Mouse (Mus musculus) yolk sac, embryonic 10.5 days (tissue): ENCODE results near the gene Cd44.

Source experiments
- DNase-seq: peaks from one replicate; pipeline ENCODE4 v3.0.0-alpha.2; 2017; ENCODE audit warnings: low spot score

The Cd44 gene

DNA sequence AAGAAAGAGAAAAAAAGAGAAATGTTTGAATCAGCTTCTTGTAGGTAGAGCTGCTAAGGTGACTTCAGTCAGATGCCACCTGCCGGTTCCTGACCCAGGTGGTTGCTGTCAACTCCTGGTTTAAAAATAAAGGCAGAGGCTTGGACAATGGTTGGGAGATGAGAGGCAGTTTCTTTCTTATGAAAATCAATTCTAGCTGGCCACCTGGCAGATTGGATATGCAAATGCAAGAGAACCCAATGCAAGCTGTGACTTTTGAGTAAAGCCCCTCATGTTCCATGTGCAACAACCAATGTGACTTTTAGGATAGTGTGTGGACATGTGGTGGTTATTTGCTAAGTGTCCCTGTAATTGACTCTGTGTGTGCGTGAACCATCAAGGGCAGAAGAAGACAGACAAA, 33.0 kb downstream of the Cd44 start:
- no peak for DNase-seq

DNA sequence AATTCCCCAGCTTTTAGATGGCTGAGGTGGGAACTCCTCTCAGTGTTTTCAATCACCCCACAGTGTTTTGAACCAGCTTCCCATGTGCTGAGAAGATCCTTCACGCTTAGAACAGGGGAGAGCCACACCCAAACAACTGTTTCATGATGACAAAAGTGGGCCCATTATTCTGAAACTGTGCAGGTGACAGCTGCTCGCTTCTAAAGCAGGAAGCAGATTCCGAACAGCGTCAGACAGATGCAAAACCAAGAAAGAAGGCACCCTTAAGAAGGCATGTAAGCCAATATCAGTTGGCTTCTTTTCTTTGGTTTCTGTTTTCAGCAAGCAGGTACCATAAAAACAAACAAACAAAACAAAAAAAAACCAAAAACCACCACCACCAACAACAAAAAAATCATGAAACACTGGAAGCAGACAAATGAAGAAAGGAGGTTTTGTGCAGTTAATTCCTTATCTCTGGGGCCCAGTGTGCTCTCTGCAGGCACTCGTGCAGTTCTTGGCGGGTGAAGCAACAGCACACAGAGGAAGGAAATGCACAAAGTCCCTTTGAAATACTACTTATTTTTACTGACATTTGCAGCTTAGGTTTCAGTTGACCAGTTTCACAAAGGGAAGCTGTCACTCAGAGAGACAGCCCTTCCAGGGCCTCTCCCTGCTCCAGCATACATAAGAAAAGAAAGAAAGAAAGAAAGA, 33.9 kb downstream of the Cd44 start:
- no peak for DNase-seq

DNA sequence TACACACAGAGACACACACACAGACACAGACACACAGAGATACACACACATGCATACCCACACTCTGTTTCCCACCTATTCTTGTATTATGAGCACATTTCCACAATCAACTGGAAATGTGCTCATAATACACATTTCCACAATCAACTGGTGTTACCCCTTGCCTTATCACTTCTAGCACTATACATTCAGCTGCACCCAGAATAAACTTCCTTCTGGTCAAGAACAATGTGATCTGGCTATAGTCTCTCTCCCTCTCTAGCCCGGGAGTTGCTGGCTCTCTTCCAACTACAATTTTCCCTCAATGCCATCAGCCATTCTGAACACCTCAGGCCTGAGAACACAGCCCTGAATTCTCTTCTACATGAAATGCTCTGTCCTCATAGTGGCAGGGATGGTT, 34.9 kb downstream of the Cd44 start:
- DNase-seq, result no peak

DNA sequence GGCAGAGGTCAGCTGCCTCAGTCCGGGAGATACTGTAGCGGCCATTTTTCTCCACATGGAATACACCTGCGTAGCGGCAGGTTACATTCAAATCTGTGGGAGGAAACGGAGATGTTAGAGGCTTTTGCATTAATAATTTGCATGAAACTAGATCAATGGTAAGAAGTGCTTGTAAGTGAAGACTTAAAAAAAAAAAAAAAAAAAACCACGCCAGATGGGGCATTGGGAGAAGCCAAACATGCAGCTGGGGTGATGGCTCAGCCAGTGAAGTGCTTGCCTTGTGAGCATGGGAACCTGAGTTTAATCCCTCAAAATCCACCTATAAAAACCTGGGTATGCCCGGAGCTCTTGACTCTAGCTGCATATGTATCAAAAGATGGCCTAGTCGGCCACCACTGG, 36.1 kb downstream of the Cd44 start:
- no peak for DNase-seq

DNA sequence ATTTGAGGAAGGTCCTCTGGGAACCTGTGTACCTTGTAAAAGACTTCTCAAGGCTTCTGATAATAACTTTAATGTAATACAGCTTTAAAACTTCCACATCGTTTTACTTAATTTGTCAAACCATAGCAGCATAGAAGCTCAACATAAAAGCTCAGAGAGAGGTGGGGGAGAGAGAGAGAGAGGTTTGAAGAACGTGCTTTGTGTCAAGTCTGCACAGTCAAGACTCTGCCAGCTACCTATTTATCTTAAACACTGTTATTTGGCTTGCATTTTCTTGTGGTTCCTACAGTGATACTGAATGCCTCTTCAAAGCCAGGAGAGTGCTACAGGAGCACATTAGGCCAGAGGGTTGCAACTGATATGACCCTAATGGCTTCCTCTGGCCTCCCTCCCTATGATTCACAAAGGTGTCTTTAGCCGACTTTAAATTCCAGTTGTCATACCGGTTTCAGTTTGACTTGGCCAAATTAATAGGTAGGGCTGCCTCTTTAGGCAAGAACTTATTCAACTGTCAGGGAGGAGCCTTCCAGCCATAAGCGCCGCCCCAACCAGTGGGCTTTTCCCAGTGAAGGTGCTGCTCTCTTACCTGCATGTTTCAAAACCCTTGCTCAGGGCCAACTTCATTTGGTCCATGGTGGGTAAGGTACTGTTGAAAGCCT, 36.6 kb downstream of the Cd44 start:
- no peak for DNase-seq

DNA sequence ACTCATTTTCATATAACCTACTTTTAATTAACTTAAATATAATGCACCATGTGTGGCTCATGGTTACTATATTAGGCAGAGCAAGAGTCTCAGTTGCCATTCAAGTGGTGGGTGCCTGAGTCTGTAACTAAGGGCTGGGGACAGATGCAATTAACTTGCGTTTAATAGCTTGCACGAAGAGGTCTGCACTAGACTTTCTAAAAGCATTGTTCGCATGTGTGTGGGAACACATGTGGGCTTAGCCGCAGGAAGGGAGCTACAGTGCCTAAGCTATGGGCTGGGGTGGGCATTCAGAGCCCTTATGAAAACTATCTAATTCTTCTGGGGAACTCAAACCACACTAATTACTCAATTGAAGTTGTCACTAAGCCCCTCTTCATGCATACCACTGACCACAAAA, 37.4 kb downstream of the Cd44 start:
- DNase-seq, result no peak

DNA sequence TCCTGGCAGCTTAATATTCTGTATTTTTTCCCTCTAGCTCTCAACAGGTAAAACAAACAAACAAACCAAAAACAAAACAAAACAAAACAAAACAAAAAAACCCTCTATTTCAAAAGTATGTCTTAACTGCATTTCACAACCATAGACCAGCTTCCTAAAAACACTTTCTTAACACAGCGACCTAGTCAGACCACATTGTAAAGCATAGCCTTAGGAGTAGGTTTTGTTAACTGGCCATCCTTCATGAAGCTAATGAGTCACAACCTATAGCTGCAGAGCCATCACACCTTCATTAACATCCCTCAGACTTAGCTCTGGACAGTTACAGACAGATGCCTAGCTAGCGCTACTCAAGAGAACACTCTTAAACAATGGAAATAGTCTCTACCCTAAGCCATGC, 37.9 kb downstream of the Cd44 start:
- no peak for DNase-seq

DNA sequence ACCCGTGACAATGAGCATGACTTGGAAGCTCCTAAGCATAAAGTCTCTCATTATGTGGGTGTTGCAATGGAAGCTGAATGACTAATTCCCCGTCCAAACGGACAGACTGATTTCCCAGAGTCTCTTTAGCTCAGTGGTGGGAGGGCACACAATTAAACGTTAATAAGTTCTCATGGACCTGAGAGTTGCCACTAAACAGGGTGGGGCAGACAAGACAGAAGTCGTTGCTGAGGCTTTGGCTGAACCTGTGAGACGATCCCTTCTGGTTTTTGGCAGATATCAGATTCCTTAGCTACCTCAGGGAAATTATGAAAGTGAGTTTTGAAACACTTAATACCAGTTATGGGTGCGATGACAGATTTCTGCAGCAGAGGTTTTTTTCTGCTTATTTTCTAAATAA, 38.8 kb downstream of the Cd44 start:
- no peak for DNase-seq

DNA sequence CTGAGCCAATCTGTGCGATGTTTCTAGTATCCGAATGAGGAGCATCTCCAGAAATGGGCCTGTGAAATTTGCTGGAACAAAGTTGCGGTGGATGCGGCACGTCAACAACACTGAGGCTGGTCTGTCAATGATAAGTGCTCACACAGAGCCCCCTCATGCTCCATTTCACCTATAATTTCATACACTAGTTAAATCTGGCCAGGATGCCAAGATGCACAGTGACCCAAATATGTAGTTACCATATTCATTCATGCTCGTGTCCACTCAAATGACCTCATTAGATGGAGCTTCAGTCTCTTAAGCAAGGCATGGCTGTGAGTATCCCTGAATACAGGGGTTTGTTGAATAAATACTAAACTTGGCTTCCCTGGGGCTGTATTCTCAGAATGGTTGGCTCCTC, 43.2 kb downstream of the Cd44 start:
- DNase-seq, result no peak

DNA sequence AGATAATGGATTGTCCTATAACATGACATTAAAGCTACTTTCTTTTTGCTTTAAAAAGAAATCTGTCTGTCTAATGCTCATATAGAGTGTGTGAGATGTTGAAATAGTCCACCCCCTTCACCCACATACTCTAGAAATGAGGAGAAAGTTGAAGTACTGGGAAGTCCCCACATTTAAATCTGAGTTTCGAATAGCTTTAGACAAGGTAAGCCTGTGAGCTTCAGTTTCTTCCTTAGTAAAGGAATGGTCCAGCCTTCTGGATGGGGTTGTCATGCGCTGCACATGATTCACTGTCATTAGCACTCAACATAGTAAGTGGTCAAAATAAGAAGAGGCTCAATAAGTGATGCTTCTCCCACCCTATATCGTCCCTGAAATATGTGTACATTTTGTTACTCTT, 48.2 kb downstream of the Cd44 start:
- no peak for DNase-seq

DNA sequence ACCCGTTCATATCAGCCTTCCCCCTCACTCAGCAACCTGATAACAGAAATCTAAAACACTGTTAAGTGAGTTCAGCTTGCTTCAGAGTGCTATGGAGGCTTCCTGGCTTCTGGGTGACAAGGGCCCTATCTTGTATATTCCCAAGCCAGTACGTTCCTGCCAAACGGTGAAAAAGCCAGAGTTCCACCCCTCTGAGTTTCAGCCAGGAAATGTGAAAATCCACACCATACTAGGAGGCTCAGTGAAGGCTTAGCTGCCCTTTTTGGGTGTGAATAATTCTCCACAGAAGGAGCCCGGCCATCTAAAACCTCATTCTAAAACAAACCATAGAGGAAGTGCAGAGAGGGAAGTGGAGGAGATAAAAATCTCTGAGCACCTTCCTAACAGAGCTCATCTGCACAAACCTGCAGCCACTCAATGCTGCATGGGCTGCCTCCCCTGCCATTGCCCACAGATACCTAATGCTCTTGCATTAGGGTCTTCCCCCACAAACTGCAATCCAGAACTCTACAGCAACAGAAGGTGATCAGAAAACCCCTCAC, 49.5 kb downstream of the Cd44 start:
- no peak for DNase-seq

DNA sequence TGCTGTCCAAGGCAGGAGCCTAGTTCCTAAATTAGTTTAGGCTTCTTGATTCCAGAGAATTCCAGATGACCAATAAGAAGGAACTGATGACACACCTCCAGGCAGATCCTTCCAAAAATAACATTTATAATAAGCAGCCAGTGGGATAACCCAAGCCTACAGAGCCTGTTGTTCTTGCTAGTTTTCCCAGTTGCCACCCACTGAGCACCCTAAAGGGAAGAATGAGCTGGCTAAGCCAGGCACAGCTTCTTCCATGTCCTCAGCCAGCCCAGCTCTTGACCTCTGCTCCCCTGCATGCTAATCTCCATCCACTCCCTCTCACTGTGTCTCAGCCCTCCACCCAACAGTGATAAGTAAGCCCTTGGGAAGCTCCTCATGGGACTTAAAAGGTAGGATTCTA, 51.4 kb downstream of the Cd44 start:
- no peak for DNase-seq

DNA sequence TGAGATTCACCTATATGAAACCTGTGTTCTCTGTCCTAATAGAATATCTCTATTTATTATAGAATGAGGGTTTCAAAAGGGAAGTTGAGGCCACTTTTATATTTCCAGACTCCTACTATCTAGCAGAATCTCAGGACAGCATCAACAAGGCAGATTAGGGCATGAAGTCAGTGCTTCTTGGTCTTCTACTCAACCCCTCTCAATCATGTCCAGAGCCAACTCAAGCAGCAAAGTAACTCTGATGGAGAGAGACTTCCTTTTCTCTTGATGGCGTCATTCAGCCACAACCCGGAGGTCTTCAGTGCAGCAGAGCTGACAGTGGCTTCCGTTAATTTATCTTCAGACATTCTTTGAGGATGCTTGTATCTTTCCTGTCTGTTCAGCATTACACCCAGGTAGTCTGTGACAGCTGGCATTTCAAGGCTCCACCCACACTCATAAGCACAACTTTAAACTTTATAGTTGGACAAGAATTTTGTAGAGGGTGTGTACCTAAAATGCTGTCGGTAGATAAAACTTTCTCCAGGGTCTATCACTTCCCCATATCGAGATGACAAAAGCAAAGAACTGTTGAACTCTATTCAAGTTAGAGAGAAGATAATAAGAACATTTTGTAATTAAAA, 52.5 kb downstream of the Cd44 start:
- no peak for DNase-seq

DNA sequence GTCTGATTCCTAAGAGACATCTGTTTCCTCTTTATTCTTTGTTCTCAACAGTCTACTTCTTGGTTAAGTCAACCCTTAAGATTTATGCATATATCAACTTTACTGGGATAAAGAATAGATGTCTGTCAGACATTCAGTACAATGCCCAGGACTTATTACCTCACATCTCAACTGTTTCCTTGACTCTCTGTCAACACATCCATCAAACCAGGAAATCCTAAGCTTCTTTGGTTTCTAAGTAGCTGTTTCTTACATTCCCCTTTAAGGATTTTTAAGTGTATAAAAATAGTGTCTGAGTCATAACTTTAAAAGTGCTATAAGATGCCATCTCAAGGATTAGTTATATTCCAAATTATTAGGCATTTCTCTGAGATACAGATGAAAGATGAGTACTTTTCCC, 60.2 kb downstream of the Cd44 start:
- no peak for DNase-seq

DNA sequence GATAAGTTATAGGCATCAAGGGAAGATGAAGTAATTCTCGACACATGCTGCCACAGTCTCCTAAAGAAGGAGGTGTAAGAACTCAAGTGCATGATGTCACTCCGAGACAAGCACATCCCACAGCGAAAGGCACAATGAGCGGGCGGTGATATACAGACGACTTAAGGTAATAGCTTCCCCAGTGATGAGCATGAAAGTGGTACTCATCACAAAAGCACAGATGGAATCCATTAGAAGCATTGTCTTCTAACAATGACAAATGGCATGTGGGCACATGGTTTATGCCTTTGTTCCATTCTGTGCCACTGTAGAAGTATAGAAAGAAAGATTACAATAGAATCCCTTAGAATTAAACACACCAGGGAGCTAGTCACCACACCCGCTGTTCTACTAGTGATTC, 63.3 kb downstream of the Cd44 start:
- DNase-seq, result no peak

DNA sequence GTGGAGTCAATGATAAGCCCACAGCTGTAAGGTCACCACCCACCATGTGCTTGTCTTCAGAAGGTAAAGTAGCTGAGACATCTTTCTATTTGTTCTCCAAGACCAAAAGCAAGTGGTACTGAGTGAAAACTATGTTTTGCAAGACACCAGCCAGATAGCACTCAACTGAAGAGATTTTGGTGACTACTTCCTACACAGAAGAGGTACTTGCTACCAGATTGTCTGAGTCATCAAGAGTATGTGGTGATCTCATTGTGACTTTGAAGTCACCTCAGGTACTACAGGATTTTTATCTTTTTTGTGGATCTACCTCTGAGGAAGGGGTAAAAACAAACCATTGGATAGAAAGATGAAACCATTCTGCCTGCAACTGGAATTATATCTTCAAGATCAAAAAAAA, 69.9 kb downstream of the Cd44 start:
- DNase-seq, result no peak

DNA sequence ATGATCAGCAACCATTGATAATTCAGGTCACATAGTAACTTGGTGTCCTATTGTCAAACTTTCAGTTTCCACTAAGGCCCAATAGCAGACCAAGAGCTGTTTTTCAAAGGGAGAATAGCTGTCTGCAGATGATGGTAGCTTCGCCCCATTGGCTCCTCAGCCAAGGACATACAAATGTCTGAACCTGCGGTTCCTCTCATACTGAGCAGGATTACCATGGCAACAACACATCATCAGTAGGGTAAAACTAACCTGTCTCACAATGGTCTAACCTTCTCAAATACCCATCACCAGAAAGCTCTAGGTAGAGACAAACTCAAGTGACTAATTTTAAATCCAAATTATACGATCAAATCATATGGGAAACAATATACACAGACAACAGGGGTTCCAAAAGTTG, 72.3 kb downstream of the Cd44 start:
- DNase-seq, result no peak

DNA sequence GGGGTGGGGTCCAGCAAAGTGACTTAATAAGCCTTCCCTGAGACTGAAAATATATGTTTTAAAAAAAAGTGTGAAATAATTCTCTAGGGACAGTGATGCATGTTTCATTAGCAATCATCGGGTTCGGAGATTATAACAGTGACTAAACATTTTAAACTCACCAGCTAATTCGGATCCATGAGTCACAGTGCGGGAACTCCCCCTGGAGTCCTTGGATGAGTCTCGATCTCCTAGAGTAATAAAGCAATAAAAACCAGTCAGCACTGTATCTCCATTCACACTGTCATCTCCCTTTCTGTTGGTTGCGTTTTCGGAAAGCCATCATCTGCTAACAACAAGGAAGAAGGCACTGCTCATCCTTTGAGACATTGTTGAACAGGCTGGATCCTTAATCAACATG, 73.1 kb downstream of the Cd44 start:
- no peak for DNase-seq

DNA sequence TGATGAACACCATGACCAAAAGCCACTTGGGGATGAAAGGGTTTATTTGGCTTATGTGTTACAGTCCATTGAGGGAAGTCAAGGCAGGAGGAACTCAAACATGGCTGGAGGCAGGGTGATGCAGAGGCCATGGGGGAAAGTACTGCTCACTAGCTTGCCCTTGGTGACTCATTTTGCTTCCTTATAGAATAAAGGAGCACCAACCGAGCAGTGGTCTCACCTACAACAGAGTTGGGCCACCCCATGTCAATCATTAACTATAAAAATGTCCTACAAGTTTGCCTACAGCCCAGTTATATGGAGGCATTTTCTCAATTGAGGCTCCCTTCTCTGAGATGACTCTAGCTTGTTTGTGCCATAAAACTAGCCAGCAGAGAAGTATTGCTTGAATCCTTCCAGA, 73.6 kb downstream of the Cd44 start:
- no peak for DNase-seq

DNA sequence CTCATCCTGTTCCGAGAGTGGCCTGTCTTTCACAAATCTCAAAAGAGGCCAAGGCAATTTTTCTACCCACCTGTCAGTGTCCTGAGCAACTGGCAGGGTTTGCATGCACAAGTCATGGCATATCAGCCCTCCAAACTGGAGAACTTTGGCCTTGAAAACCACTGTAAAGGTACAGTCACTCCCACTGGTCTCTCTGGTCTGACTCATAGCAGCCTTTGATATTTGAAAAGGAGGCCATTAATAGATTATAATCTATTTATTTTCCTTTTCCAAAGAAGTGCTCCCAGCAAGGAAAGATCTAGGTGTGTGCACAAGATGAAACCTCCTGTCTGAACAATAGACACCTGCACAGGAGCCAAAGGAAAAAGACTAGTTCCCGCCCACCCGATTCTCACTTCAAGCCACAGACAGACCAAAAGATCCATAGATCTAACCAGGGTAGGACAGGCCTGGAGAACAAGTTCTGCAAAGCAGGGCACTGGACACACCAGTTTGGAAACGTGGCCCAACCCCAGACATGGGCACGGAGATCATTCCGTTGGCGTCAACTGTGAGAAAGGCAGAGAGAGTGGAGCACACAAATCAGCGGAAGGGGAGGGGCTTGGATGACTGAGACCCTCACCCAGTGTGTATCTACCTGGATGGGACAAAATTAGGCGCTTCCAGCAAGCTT, 75.4 kb downstream of the Cd44 start:
- DNase-seq, result no peak

DNA sequence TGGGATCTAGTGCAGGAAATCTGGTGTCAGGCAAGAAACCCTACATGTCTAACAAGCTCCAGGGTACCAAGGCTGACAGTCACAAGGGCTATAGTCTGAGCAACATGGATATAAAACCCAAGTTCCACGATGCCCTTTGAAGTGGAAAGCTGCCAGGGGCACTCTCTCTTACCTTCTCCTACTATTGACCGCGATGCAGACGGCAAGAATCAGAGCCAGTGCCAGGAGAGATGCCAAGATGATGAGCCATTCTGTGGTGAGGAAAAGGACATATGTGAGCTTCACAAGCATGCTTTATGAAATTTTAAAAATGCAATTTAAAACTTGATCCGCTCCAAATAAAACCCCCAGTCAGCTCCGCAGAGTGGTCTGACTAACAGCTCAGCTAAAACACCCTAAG, 79.4 kb downstream of the Cd44 start:
- no peak for DNase-seq

DNA sequence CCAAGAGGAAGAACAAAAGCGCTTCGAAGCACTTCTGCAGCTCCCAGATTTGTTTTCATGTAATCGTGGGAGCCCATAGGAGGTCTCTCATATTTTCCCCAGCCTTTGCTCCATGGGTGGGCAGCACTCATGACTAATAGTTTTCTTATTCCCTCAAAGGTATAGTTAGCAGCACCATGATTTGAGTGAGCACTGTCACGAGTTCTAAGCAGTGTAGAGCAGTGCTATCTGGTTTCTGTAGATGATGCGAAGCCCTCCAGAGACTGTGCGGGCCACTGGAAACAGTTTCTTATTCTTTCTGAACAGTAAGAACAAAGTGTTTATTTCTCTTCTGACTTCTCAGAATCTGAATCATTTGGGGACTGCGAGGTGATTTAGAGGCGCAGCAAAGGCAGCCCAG, 80.7 kb downstream of the Cd44 start:
- no peak for DNase-seq

DNA sequence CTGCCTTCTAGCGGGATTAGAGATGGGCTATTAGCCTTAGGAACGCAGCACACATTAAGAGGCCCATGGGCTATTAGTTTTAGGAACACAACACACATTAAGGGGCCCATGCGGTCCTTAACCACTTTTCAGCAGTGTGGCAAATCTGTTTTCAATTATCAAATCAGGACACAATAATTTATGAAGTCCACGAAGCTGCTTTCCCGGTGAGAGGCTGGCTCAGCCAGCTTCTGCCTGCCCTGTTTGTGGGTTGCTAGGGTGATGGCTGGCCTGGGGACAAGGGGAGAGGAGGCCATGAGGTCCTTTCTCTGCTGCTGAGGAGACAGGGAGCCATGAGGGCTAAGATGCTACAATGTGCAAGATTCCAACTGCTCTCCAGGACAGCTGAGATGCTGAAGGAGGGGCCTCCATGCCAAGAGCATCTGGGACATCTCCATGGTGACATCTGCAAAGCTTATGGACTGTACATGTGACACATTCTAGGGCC, 81.2 kb downstream of the Cd44 start:
- peak; percentile 6 for DNase-seq
